Mouse (Mus musculus): Measurements from ENCODE around the gene Leng9. TPM values are rescaled to one million over a fixed set of nuclear protein-coding genes. Genes with fewer than 3 reads are reported as not detected.
A peak's percentile ranks its signal among the peaks of the same experiment; 100 is the strongest.

Leng9 gene
- polyA plus RNA-seq, 1 experiment = 5.1 TPM

DNA sequence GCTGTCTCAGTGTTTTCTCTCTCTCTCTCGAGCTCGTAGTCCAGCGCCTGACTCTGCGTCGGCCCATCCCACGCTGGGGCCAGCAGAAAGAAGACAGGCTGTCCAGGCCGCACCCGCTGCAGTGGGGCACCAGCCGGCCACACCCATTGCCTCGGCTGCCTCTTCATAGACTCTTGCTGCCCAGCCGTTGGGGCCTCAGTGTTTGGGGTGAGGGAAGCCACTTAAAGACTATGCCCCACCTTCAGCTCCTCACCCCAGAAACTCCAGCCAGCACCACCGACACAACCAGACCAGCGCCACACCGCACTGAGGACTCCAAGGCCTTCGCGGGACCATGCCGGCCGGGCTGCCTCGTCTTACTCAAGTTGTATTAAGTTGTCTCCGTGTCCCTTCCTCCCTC is 2.8 kb downstream of the Leng9 start:
- no peaks in the 10 kb centered on the region; the same call in none of the 2 replicates for H3K36me3 ChIP-seq (ENCODE audit: control insufficient read depth, insufficient read depth, low read length)
- no peak overlapping the region; the same call in 1 of the 2 replicates for H3K27ac ChIP-seq (ENCODE audit: control insufficient read depth, insufficient read depth, low read depth, low read length)
- H3K27me3 ChIP-seq (ENCODE audit: control insufficient read depth, insufficient read depth, low read length) = no peaks in the 10 kb centered on the region
- TF ChIP-seq POLR2A (IDR thresholded peaks at IDR 0.05; ENCODE audit: control insufficient read depth, low read depth, low read length) (0 out of 2 replicates have a peak, but pooled peaks have one; percentile 43), CTCF (IDR thresholded peaks at IDR 0.05; ENCODE audit: control insufficient read depth, insufficient read depth, insufficient replicate concordance, low read depth, low read length) (no peak)
- H3K4me3 ChIP-seq (ENCODE audit: control insufficient read depth, low read depth, low read length) = peak overlapping the region; percentile 32
- peaks cover 32% of the 10 kb centered on the region for H3K4me1 ChIP-seq (ENCODE audit: control insufficient read depth, insufficient read depth, low read length)

DNA sequence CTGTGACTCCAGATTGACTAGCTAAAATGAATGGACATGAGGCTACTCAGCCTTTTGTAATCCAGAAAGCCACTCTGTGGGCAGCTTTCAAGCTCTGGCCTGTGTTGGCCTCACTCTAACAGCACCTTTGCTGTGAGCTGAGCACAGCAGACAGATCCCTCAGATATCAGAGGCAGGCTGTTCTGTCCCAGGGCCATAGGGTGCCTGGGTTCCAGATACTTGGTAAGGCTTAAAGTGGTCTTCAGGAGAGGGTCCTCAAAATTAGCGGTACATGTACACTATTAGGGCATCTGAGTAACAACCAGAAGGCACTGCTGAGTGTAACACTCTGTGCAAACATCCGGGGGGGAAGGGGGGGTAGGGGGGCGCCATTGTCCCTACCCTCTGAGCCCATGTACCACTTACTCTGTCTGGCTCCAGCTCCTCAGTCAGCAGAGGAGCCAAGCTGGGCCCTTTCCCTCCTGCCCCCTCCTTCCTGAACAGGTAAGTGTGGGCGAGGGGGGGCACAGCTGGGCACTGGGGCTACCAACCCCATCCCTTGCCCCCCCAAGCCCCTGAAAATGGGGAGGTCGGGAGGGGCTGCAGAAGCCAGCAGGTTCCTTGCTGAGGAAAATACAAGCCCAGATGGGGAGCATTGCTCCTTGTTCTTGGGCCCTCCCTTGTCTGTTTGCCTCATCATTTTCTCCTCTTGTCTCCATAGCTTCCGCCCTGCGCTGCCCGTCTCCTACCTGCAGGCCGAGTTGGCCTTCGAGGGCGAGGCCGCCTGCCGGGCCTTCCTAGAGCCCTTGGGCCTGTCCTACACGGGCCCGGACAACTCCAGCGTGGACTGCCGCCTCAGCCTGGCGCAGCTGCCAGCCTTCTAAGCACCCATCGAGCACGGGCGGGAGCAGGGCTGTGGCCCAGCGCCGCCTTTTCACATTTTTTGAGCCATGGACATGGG is 3.7 kb downstream of the Leng9 start:
- no peak for TF ChIP-seq POLR2A (IDR thresholded peaks at IDR 0.05; ENCODE audit: control insufficient read depth, low read depth, low read length)
- TF ChIP-seq CTCF (IDR thresholded peaks at IDR 0.05; ENCODE audit: control insufficient read depth, insufficient read depth, insufficient replicate concordance, low read depth, low read length) = no peak
- peaks cover 31% of the 10 kb centered on the region for H3K4me1 ChIP-seq (ENCODE audit: control insufficient read depth, insufficient read depth, low read length)
- H3K4me3 ChIP-seq (ENCODE audit: control insufficient read depth, low read depth, low read length) = peak overlapping the region; percentile 37
- no peaks in the 10 kb centered on the region; the same call in none of the 2 replicates for H3K36me3 ChIP-seq (ENCODE audit: control insufficient read depth, insufficient read depth, low read length)
- no peaks in the 10 kb centered on the region for H3K27me3 ChIP-seq (ENCODE audit: control insufficient read depth, insufficient read depth, low read length)
- H3K27ac ChIP-seq (ENCODE audit: control insufficient read depth, insufficient read depth, low read depth, low read length) = no peak overlapping the region

DNA sequence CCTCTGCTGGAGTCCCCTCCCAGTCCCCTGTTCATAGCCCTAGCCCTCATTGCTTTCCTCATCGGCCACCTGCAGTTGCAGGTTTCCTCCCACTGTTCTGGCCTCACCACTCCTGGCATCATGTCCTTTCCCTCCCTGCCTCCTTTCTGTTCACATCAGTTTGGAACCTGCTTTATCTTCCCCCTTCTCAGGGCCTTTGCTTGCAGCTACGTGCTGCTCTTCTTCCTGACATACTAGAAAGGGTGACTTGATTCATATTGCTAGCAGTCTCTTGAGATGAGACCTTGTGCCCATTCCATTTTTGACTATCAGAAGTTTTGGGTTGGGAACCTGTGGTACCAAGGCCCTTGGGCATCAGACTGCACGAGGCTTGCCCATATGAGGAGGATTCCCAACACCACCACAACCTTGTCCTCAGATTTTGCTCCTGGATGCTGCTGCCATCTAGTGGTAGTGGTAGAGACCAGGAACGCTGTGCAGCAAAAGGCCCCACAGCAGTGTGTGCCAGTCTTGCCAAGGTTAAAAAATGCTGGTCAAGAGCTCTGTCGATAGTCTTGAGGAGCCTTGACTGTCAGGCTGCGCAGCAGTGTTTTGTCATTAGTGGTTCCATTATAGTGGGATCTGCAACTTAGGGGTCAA is 4.5 kb downstream of the Leng9 start:
- TF ChIP-seq CTCF (IDR thresholded peaks at IDR 0.05; ENCODE audit: control insufficient read depth, insufficient read depth, insufficient replicate concordance, low read depth, low read length) = peak; percentile 66; the same call in 1 of the 2 replicates
- TF ChIP-seq POLR2A (IDR thresholded peaks at IDR 0.05; ENCODE audit: control insufficient read depth, low read depth, low read length) = no peak
- Histone ChIP-seq H3K4me3 (ENCODE audit: control insufficient read depth, low read depth, low read length) (peak overlapping the region; percentile 35), H3K36me3 (ENCODE audit: control insufficient read depth, insufficient read depth, low read length) (no peaks in the 10 kb centered on the region; the same call in none of the 2 replicates), H3K4me1 (ENCODE audit: control insufficient read depth, insufficient read depth, low read length) (peaks cover 24% of the 10 kb centered on the region), H3K27me3 (ENCODE audit: control insufficient read depth, insufficient read depth, low read length) (no peaks in the 10 kb centered on the region), H3K27ac (ENCODE audit: control insufficient read depth, insufficient read depth, low read depth, low read length) (no peak overlapping the region)

DNA sequence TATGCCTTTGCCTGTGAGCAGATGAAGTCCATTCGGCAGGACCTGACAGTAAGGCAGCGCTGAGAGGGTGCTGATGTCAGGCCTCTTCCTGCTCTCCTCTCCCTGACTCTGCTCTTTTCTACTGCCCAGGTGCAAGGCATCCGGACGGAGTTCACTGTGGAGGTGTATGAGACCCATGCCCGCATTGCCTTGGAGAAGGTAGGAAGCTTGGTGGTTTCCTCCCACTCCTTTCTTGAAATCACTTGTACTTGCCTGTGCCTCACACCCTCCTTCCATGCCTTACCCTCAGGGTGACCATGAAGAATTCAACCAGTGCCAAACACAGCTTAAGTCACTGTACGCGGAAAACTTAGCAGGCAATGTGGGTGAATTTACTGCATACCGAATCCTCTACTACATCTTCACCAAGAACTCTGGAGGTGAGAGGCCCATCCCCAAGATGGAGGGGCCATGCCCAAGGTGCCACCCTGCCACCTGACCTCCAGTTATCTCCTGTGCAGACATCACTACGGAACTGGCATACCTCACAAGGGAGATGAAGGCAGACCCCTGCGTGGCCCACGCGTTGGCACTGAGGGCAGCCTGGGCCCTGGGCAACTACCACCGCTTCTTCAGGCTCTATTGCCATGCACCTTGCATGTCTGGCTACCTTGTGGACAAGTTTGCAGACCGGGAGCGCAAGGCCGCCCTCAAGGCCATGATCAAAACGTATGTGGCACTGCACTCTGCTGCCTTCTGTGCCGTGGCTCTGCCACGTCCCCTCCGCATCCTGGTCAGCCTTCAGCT is 5.2 kb downstream of the Leng9 start:
- TF ChIP-seq CTCF (IDR thresholded peaks at IDR 0.05; ENCODE audit: control insufficient read depth, insufficient read depth, insufficient replicate concordance, low read depth, low read length) = no peak
- TF ChIP-seq POLR2A (IDR thresholded peaks at IDR 0.05; ENCODE audit: control insufficient read depth, low read depth, low read length) = no peak
- peak overlapping the region; percentile 35 for H3K4me3 ChIP-seq (ENCODE audit: control insufficient read depth, low read depth, low read length)

DNA sequence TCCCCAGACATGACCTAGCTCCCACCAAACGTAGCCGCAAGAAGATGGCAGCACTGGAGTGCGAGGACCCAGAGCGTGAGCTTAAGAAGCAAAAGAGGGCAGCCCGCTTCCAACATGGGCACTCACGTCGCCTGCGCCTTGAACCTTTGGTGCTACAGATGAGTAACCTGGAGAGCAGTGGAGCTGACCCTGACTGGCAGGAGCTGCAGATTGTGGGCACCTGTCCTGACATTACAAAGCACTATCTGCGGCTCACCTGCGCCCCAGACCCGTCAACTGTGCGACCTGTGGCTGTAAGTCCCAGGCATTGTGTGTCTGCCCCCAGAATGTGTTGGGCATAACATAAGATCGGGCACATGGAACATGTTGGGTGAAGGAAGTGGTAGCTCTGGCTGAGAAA is 6.1 kb downstream of the Leng9 start:
- TF ChIP-seq POLR2A (IDR thresholded peaks at IDR 0.05; ENCODE audit: control insufficient read depth, low read depth, low read length) = no peak
- TF ChIP-seq CTCF (IDR thresholded peaks at IDR 0.05; ENCODE audit: control insufficient read depth, insufficient read depth, insufficient replicate concordance, low read depth, low read length) = no peak
- Histone ChIP-seq H3K27me3 (ENCODE audit: control insufficient read depth, insufficient read depth, low read length) (no peaks in the 10 kb centered on the region), H3K4me1 (ENCODE audit: control insufficient read depth, insufficient read depth, low read length) (peaks cover 15% of the 10 kb centered on the region), H3K36me3 (ENCODE audit: control insufficient read depth, insufficient read depth, low read length) (no peaks in the 10 kb centered on the region; the same call in none of the 2 replicates), H3K27ac (ENCODE audit: control insufficient read depth, insufficient read depth, low read depth, low read length) (0 out of 2 replicates have a peak overlapping the region, but pooled peaks have one; percentile 10), H3K4me3 (ENCODE audit: control insufficient read depth, low read depth, low read length) (peak overlapping the region; percentile 33)

More for the DNA sequence above, 5.2 kb downstream of the Leng9 start:
- H3K27me3 ChIP-seq (ENCODE audit: control insufficient read depth, insufficient read depth, low read length) = no peaks in the 10 kb centered on the region
- peak overlapping the region; percentile 35 for H3K27ac ChIP-seq (ENCODE audit: control insufficient read depth, insufficient read depth, low read depth, low read length)
- peaks cover 20% of the 10 kb centered on the region for H3K4me1 ChIP-seq (ENCODE audit: control insufficient read depth, insufficient read depth, low read length)
- no peaks in the 10 kb centered on the region; the same call in none of the 2 replicates for H3K36me3 ChIP-seq (ENCODE audit: control insufficient read depth, insufficient read depth, low read length)

DNA sequence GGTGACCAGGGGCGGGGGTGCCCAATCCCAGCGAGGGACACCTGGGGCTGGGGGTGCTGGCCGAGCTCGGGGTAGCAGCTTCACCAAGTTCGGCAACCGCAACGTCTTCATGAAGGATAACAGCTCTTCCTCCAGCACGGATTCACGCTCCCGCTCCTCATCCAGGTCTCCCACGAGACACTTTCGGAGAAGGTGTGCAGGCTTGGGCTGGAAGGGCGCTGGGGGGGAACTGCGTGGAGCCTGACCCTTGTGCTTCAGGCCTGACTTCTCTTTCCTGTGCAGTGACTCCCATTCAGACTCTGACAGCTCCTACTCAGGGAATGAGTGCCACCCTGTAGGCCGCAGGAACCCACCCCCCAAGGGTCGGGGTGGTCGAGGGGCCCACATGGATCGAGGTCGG is 6.7 kb downstream of the Leng9 start:
- Histone ChIP-seq H3K4me1 (ENCODE audit: control insufficient read depth, insufficient read depth, low read length) (peaks cover 13% of the 10 kb centered on the region), H3K4me3 (ENCODE audit: control insufficient read depth, low read depth, low read length) (no peak overlapping the region; the same call in 1 of the 2 replicates), H3K27ac (ENCODE audit: control insufficient read depth, insufficient read depth, low read depth, low read length) (no peak overlapping the region), H3K27me3 (ENCODE audit: control insufficient read depth, insufficient read depth, low read length) (no peaks in the 10 kb centered on the region), H3K36me3 (ENCODE audit: control insufficient read depth, insufficient read depth, low read length) (no peaks in the 10 kb centered on the region; the same call in none of the 2 replicates)
- TF ChIP-seq CTCF (IDR thresholded peaks at IDR 0.05; ENCODE audit: control insufficient read depth, insufficient read depth, insufficient replicate concordance, low read depth, low read length) (no peak), POLR2A (IDR thresholded peaks at IDR 0.05; ENCODE audit: control insufficient read depth, low read depth, low read length) (no peak)

Measured in testis, adult 2 months (tissue).